Mouse (Mus musculus) kidney, adult 2 months (tissue): ENCODE results near the gene Gm45140.

ENCODE experiments used
- CTCF ChIP-seq: fragments of 200-500 bp; conservative IDR thresholded peaks from 2 replicates; pipeline ENCODE4 v1.5.1; 2011; ENCODE audit warnings: low read depth, mild to moderate bottlenecking, control low read depth, low read length, moderate library complexity, mixed read lengths; ENCODE audit not compliant: insufficient read depth, insufficient read length
- POLR2A ChIP-seq: fragments of 200-500 bp; IDR thresholded peaks from one replicate; pipeline ENCODE4 v1.6.1; 2011; ENCODE audit warnings: low read depth, low read length, control low read depth

DNA sequence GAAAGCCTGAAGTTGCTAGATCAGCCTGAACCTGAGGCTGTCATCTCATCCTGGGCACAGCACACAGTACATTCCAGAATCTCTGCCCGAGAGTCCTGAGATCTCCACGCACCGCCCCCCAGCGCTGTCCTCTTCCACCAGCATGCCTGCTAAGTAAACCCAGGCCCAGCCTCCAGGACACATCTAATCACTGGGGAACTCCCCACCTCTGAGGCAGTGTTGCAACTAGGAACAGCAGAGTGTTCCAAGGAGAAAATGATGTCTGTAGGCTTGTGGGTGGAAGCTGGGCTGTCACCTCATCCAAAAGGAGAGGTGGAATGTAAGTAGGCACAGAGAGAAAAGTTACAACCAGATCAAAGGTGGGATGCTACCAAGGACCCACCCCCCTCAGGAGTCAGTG, 80.4 kb downstream of the Gm45140 start:
- no peak for TF ChIP-seq CTCF
- no peak for TF ChIP-seq POLR2A
